Mouse (Mus musculus) kidney, adult 2 months (tissue): ENCODE results near the gene Slc38a4. TPM values are rescaled to one million over a fixed set of nuclear protein-coding genes. Genes with fewer than 3 reads are reported as not detected.
A peak's percentile ranks its signal among the peaks of the same experiment; 100 is the strongest.

ENCODE experiments used
- DNase-seq: peaks from one replicate; pipeline ENCODE4 v3.0.0; 2021
- H3K27ac ChIP-seq: fragments of 200-500 bp; 2 replicates; pipeline ENCODE4 v1.5.1; 2012; ENCODE audit warnings: low read depth, low read length, control low read depth, inconsistent platforms; ENCODE audit not compliant: insufficient read depth
- H3K27me3 ChIP-seq: fragments of 200-500 bp; replicated peaks from 2 replicates; pipeline ENCODE4 v1.6.1; 2012; ENCODE audit warnings: mild to moderate bottlenecking, moderate library complexity, low read length, inconsistent platforms; ENCODE audit not compliant: control insufficient read depth, insufficient read depth
- H3K36me3 ChIP-seq: fragments of 200-500 bp; 2 replicates; pipeline ENCODE4 v1.6.1; 2012; ENCODE audit warnings: mild to moderate bottlenecking, moderate library complexity, low read length, inconsistent platforms; ENCODE audit not compliant: control insufficient read depth, insufficient read depth
- H3K4me1 ChIP-seq: fragments of 200-500 bp; 2 replicates; pipeline ENCODE4 v1.6.1; 2011; ENCODE audit warnings: low read length; ENCODE audit not compliant: control insufficient read depth, insufficient read depth
- H3K4me3 ChIP-seq: fragments of 200-500 bp; 2 replicates; pipeline ENCODE4 v1.5.1; 2011; ENCODE audit warnings: mild to moderate bottlenecking, low read depth, low read length, control low read depth; ENCODE audit not compliant: insufficient read depth
- CTCF ChIP-seq: fragments of 200-500 bp; conservative IDR thresholded peaks from 2 replicates; pipeline ENCODE4 v1.5.1; 2011; ENCODE audit warnings: low read depth, mild to moderate bottlenecking, control low read depth, low read length, moderate library complexity, mixed read lengths; ENCODE audit not compliant: insufficient read depth, insufficient read length
- POLR2A ChIP-seq: fragments of 200-500 bp; IDR thresholded peaks from one replicate; pipeline ENCODE4 v1.6.1; 2011; ENCODE audit warnings: low read depth, low read length, control low read depth
- WGBS: fragments of 180-500 bp; shearing (Covaris S2); methylation state at CpG from one replicate; pipeline ENCODE4 v1.1.7; 2018; 5-methylcytosine and 5-hydroxymethylcytosine counted together
- polyA plus RNA-seq: library from polyadenylated mRNA; depleted of rRNA; stranded (reverse); fragments of >200 nt; gene quantifications from 2 replicates; pipeline ENCODE4 v1.2.3, GENCODE M21; 2012; rRNA removed

Slc38a4 gene
- 2.6 and 2.7 TPM in 2 replicates for polyA plus RNA-seq

DNA sequence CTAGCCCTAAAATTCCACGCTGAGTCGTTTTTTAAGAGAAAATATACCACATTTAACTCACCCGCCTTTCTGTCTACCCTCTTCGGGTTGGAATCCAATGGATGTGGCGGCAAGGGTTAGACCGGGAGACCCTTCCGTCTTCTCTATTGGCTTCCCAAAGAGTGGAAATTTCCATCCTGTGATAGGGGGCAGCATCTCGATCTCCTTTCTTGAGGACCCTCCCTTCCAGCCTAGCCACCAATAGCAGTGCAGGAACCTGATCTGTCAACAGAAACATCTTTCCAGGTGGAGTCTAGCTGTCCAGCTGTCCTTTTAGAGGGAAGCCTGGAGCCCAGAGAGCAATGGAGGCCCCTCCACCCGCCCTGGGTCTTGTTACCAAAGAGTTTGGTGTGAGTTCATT lies at the start of gene Slc38a4:
Slc38a4 (minus strand) TSS at position 163 of the 400 bp plus-strand sequence.
- no peaks in the 10 kb centered on the region for H3K36me3 ChIP-seq
- 68% methylated on average over 9 of the region's 9 CpGs for WGBS
- H3K27ac ChIP-seq, result no peak within 1 kb of the TSS
- no peak for TF ChIP-seq CTCF
- TF ChIP-seq POLR2A, result no peak
- H3K27me3 ChIP-seq, result no peaks in the 10 kb centered on the region
- peak within 1 kb of the TSS; percentile 3; the same call in 1 of the 2 replicates for H3K4me3 ChIP-seq
- H3K4me1 ChIP-seq, result no peaks in the 10 kb centered on the region
- no peak for DNase-seq

- TF ChIP-seq POLR2A, result no peak
- TF ChIP-seq CTCF, result no peak
- Histone ChIP-seq H3K36me3 (no peaks in the 10 kb centered on the region), H3K27ac (no peak overlapping the region), H3K4me3 (no peak overlapping the region), H3K27me3 (no peaks in the 10 kb centered on the region), H3K4me1 (no peaks in the 10 kb centered on the region)
- WGBS, result 63% methylated on average over 3 of the region's 3 CpGs
- no peak for DNase-seq
These were observed 49.2 kb upstream of the Slc38a4 start for GRCm38 (mm10) chr15:97104889-97105391.

DNA sequence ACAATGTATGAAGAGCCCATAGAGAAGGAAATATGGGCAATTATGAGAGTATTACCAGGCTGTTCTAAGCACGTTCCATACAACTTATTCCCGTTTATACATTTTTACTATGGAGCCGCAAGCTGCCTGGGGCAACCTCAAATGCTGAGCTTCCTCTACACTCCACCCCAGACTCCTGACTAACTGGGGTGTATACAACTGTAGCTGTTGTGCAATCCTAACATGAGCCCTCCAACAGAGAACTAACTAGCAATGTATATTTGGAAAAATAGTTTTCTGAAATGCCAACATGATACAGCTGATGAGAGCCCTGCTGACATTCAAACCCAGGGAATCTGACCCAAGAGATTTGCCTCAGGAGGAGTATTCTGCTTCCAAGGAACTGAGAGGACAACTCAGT lies 48.3 kb upstream of the Slc38a4 start:
- no peaks in the 10 kb centered on the region for H3K27me3 ChIP-seq
- no peak overlapping the region for H3K4me3 ChIP-seq
- H3K27ac ChIP-seq, result no peak overlapping the region
- no peaks in the 10 kb centered on the region for H3K36me3 ChIP-seq
- TF ChIP-seq POLR2A (no peak), CTCF (no peak)
- 92% methylated on average over 3 of the region's 3 CpGs for WGBS
- H3K4me1 ChIP-seq, result no peaks in the 10 kb centered on the region
- no peak for DNase-seq

- no peak overlapping the region for H3K27ac ChIP-seq
These were observed 47.1 kb upstream of the Slc38a4 start for GRCm38 (mm10) chr15:97102811-97103210.

DNA sequence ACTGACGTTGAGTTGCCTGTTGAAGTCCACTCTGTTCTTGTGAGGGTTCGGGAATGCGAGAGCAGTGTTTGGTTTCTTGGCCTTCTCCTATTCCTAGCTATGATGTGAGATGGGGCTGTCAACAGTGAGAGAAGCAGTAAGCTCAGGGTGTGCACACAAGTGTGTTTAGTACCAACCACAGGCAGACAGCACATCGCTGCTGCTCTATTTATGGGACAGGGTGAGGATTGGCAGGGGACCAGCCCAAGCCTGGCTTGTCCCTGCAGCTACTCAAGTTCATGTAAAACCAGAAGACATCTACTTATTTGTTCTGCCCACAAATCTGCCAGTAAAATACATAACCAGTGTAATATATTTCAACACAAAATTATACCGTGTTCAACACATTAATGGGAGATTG lies 46.4 kb upstream of the Slc38a4 start:
- no peak for DNase-seq
- Histone ChIP-seq H3K27ac (no peak overlapping the region), H3K4me1 (no peaks in the 10 kb centered on the region), H3K36me3 (no peaks in the 10 kb centered on the region), H3K27me3 (no peaks in the 10 kb centered on the region), H3K4me3 (no peak overlapping the region)
- 91% methylated on average over 5 of the region's 5 CpGs for WGBS
- TF ChIP-seq CTCF (no peak), POLR2A (no peak)

More at GRCm38 (mm10) chr15:97102811-97103210, 47.1 kb upstream of the Slc38a4 start:
- Histone ChIP-seq H3K27me3 (no peaks in the 10 kb centered on the region), H3K36me3 (no peaks in the 10 kb centered on the region), H3K4me1 (no peaks in the 10 kb centered on the region), H3K4me3 (no peak overlapping the region)
- no peak for TF ChIP-seq CTCF
- TF ChIP-seq POLR2A, result no peak
- peak; percentile 5 for DNase-seq
- 36% methylated on average over 10 of the region's 10 CpGs for WGBS

DNA sequence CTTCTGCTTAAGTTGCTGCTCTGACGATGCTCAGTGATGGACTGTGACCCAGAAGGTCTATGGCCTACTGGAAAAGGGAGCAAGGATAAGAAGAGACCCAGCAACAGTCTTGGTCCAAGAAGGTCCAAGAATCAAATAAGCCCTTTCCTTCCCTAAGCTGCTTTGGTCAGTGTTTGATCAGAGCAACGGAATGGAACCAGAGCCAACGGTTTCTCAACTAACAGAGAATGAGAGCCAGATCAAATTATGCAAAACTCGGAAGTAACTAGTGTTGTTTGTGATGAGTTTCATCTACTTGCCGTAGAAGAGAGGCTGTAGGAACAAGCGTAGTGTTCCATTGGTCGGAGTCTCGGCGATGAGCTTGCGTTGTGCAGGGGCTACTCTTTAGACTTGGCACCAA lies 43.3 kb upstream of the Slc38a4 start:
- H3K4me3 ChIP-seq, result no peak overlapping the region
- H3K27me3 ChIP-seq, result no peaks in the 10 kb centered on the region
- no peak for DNase-seq
- no peak for TF ChIP-seq POLR2A
- WGBS, result 95% methylated on average over 10 of the region's 10 CpGs
- no peak overlapping the region for H3K27ac ChIP-seq
- H3K4me1 ChIP-seq, result no peaks in the 10 kb centered on the region
- H3K36me3 ChIP-seq, result no peaks in the 10 kb centered on the region

- Histone ChIP-seq H3K27me3 (no peaks in the 10 kb centered on the region), H3K36me3 (no peaks in the 10 kb centered on the region), H3K27ac (no peak overlapping the region), H3K4me1 (no peaks in the 10 kb centered on the region), H3K4me3 (no peak overlapping the region)
- TF ChIP-seq POLR2A (no peak), CTCF (no peak)
- 81% methylated on average over 4 of the region's 4 CpGs for WGBS
- no peak for DNase-seq
These were observed 41.8 kb upstream of the Slc38a4 start for GRCm38 (mm10) chr15:97097548-97097947.
